Mouse (Mus musculus): ENCODE data around the gene Hipk2. TPM values are rescaled to one million over a fixed set of nuclear protein-coding genes. Genes with fewer than 3 reads are reported as not detected.

Hipk2 gene
- polyA plus RNA-seq (2012; rRNA removed): 6.0 and 8.0 TPM in 2 replicates

GRCm38 (mm10) chr6:38876071-38876911, at the start of gene Hipk2:
Hipk2 (minus strand) TSS chr6:38876165.

GRCm38 (mm10) chr6:38875258-38876070, 501 bp downstream of the Hipk2 start, which contains the start of gene Tbxas1:
Tbxas1 (plus strand) TSS chr6:38875404.

GRCm38 (mm10) chr6:38662714-38663615, 213.0 kb downstream of the Hipk2 start, which contains the start of gene Clec2l:
Clec2l (plus strand) TSS chr6:38663069.

Other genes with a start within 250 kb of the Hipk2 start
- gene Klrg2, start 238.9 kb downstream of the Hipk2 start, polyA plus RNA-seq (2012; rRNA removed): 0.06 TPM in 2 replicates
- 0.09 and 0.17 TPM in 2 replicates for gene Clec2l, start 213.1 kb downstream of the Hipk2 start, polyA plus RNA-seq (2012; rRNA removed)
- 6.8 TPM in 2 replicates for gene Tbxas1, start 761 bp downstream of the Hipk2 start, polyA plus RNA-seq (2012; rRNA removed)
- gene Parp12, start 242.2 kb upstream of the Hipk2 start, polyA plus RNA-seq (2012; rRNA removed): 14.8 and 18.5 TPM in 2 replicates